Mouse (Mus musculus): ENCODE measurements around the gene Tars2. TPM values are rescaled to one million over a fixed set of nuclear protein-coding genes. Genes with fewer than 3 reads are reported as not detected.

Gene Tars2
- polyA plus RNA-seq, 1 experiment = 32.8 TPM

- no peak overlapping the region for H3ac ChIP-seq (ENCODE audit: control insufficient read depth, insufficient read length, low read depth)
- no peaks in the 10 kb centered on the region for H3K79me2 ChIP-seq (ENCODE audit: control insufficient read depth, insufficient read depth)
- no peaks in the 10 kb centered on the region for H3K36me3 ChIP-seq (ENCODE audit: control insufficient read depth, insufficient read depth)
- H3K27me3 ChIP-seq (ENCODE audit: control insufficient read depth, insufficient read depth, insufficient read length) = no peaks in the 10 kb centered on the region
- no peak overlapping the region for H3K4me3 ChIP-seq (ENCODE audit: insufficient read depth, poor library complexity, severe bottlenecking)
- H3K79me3 ChIP-seq (ENCODE audit: low read depth) = no peaks in the 10 kb centered on the region
- no peak for TF ChIP-seq CTCF (IDR thresholded peaks at IDR 0.05; ENCODE audit: control insufficient read depth, insufficient read depth, insufficient read length)
- no peak for TF ChIP-seq CEBPB (IDR thresholded peaks at IDR 0.05; ENCODE audit: low read depth)
- TF ChIP-seq MYOD1 (IDR thresholded peaks at IDR 0.05; ENCODE audit: control insufficient read depth, insufficient read length, low read depth) = no peak
- TF ChIP-seq FOSL1 (IDR thresholded peaks at IDR 0.05; ENCODE audit: insufficient read depth, low read length, poor library complexity, severe bottlenecking) = no peak
- no peak for TF ChIP-seq MAX (IDR thresholded peaks at IDR 0.05)
- TF ChIP-seq USF1 (IDR thresholded peaks at IDR 0.05; ENCODE audit: low read depth) = no peak
- TF ChIP-seq MYOG (IDR thresholded peaks at IDR 0.05; ENCODE audit: control insufficient read depth, extremely low read depth, insufficient read length) = no peak
Observed at GRCm38 (mm10) chr3:95716075-95716474, 43.9 kb downstream of the Tars2 start.

DNA sequence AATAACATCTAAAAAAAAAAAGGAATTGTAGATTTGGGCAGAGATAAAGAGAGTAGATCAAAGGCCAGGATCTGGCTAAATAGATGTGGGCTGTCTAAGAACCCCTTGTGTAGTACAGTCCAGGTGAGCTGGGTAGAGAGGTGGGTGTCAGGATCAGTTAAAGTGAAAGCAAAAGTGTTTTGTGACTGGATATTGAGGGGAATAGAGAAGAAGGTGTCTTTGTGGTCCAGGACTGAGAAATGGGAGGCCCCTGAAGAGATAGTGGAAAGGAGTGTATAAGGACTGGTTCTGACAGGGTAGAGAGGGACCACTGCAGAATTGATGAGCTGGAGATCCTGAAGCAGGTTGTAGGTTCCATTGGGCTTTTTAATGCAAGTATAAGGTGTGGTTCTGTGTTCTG is 50.0 kb downstream of the Tars2 start:
- Histone ChIP-seq H3ac (ENCODE audit: control insufficient read depth, insufficient read length, low read depth) (no peak overlapping the region), H3K36me3 (ENCODE audit: control insufficient read depth, insufficient read depth) (no peaks in the 10 kb centered on the region), H3K27me3 (ENCODE audit: control insufficient read depth, insufficient read depth, insufficient read length) (no peaks in the 10 kb centered on the region), H3K79me3 (ENCODE audit: low read depth) (no peaks in the 10 kb centered on the region), H3K79me2 (ENCODE audit: control insufficient read depth, insufficient read depth) (no peaks in the 10 kb centered on the region), H3K4me3 (ENCODE audit: insufficient read depth, poor library complexity, severe bottlenecking) (no peak overlapping the region)
- TF ChIP-seq MYOD1 (IDR thresholded peaks at IDR 0.05; ENCODE audit: control insufficient read depth, insufficient read length, low read depth) (no peak), MYOG (IDR thresholded peaks at IDR 0.05; ENCODE audit: control insufficient read depth, extremely low read depth, insufficient read length) (no peak), USF1 (IDR thresholded peaks at IDR 0.05; ENCODE audit: low read depth) (no peak), CEBPB (IDR thresholded peaks at IDR 0.05; ENCODE audit: low read depth) (no peak)

GRCm38 (mm10) chr3:95709044-95709443 is 51.0 kb downstream of the Tars2 start:
- Histone ChIP-seq H3ac (ENCODE audit: control insufficient read depth, insufficient read length, low read depth) (no peak overlapping the region), H3K79me2 (ENCODE audit: control insufficient read depth, insufficient read depth) (no peaks in the 10 kb centered on the region), H3K79me3 (ENCODE audit: low read depth) (no peaks in the 10 kb centered on the region), H3K27me3 (ENCODE audit: control insufficient read depth, insufficient read depth, insufficient read length) (no peaks in the 10 kb centered on the region), H3K4me3 (ENCODE audit: insufficient read depth, poor library complexity, severe bottlenecking) (no peak overlapping the region), H3K36me3 (ENCODE audit: control insufficient read depth, insufficient read depth) (no peaks in the 10 kb centered on the region)
- TF ChIP-seq CEBPB (IDR thresholded peaks at IDR 0.05; ENCODE audit: low read depth) (no peak), CTCF (IDR thresholded peaks at IDR 0.05; ENCODE audit: control insufficient read depth, insufficient read depth, insufficient read length) (no peak), USF1 (IDR thresholded peaks at IDR 0.05; ENCODE audit: low read depth) (no peak), FOSL1 (IDR thresholded peaks at IDR 0.05; ENCODE audit: insufficient read depth, low read length, poor library complexity, severe bottlenecking) (no peak), MYOG (IDR thresholded peaks at IDR 0.05; ENCODE audit: control insufficient read depth, extremely low read depth, insufficient read length) (no peak), MYOD1 (IDR thresholded peaks at IDR 0.05; ENCODE audit: control insufficient read depth, insufficient read length, low read depth) (no peak), MAX (IDR thresholded peaks at IDR 0.05) (no peak)

GRCm38 (mm10) chr3:95707497-95707896 is 52.5 kb downstream of the Tars2 start:
- H3K4me3 ChIP-seq (ENCODE audit: insufficient read depth, poor library complexity, severe bottlenecking) = no peak overlapping the region
- no peak overlapping the region for H3ac ChIP-seq (ENCODE audit: control insufficient read depth, insufficient read length, low read depth)
- H3K27me3 ChIP-seq (ENCODE audit: control insufficient read depth, insufficient read depth, insufficient read length) = no peaks in the 10 kb centered on the region
- TF ChIP-seq CEBPB (IDR thresholded peaks at IDR 0.05; ENCODE audit: low read depth) (no peak), CTCF (IDR thresholded peaks at IDR 0.05; ENCODE audit: control insufficient read depth, insufficient read depth, insufficient read length) (no peak), MYOG (IDR thresholded peaks at IDR 0.05; ENCODE audit: control insufficient read depth, extremely low read depth, insufficient read length) (no peak), MYOD1 (IDR thresholded peaks at IDR 0.05; ENCODE audit: control insufficient read depth, insufficient read length, low read depth) (no peak), USF1 (IDR thresholded peaks at IDR 0.05; ENCODE audit: low read depth) (no peak), FOSL1 (IDR thresholded peaks at IDR 0.05; ENCODE audit: insufficient read depth, low read length, poor library complexity, severe bottlenecking) (no peak), MAX (IDR thresholded peaks at IDR 0.05) (no peak)
- H3K79me2 ChIP-seq (ENCODE audit: control insufficient read depth, insufficient read depth) = no peaks in the 10 kb centered on the region
- H3K79me3 ChIP-seq (ENCODE audit: low read depth) = no peaks in the 10 kb centered on the region
- H3K36me3 ChIP-seq (ENCODE audit: control insufficient read depth, insufficient read depth) = no peaks in the 10 kb centered on the region

DNA sequence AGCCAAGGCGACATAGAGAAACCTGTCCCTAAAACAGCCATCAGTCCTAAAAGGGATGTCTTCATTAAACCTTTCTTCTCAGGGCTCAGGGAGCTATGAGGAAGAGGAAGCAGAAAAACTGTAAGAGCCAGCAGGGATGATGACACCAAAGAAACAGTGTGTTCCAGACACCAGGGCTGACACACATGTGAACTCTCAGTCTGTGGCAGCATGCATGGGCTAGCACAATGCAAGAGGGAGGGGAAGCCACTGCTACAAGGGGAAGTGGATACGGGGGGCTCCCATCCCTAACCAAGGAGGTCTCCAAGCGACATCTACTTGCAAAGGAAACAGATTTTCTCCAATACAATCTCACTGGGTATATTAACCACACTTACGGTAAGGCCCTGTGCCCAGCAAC is 53.7 kb downstream of the Tars2 start:
- Histone ChIP-seq H3K36me3 (ENCODE audit: control insufficient read depth, insufficient read depth) (no peaks in the 10 kb centered on the region), H3K4me3 (ENCODE audit: insufficient read depth, poor library complexity, severe bottlenecking) (no peak overlapping the region), H3ac (ENCODE audit: control insufficient read depth, insufficient read length, low read depth) (no peak overlapping the region), H3K27me3 (ENCODE audit: control insufficient read depth, insufficient read depth, insufficient read length) (no peaks in the 10 kb centered on the region), H3K79me2 (ENCODE audit: control insufficient read depth, insufficient read depth) (no peaks in the 10 kb centered on the region), H3K79me3 (ENCODE audit: low read depth) (no peaks in the 10 kb centered on the region)
- TF ChIP-seq CTCF (IDR thresholded peaks at IDR 0.05; ENCODE audit: control insufficient read depth, insufficient read depth, insufficient read length) = no peak

DNA sequence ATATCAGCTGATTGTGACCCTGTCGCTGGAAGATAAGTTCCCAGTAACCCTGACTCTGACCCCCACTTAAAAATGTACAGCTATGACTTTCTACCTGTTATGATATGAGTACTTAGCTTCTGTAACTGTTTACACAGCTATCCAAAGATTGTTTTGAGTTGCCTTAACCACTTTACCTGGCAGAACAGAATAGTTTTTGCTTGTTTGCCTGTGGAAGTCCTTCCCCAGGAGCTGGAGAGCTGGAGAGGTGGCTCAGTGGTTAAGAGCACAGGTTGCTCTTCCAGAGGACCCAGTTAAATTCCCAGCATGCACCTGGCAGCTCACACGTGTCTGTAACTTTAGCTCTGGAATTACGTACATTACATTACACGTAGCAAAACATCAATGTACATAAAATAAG is 55.4 kb downstream of the Tars2 start:
- Histone ChIP-seq H3K27me3 (ENCODE audit: control insufficient read depth, insufficient read depth, insufficient read length) (no peaks in the 10 kb centered on the region), H3K79me3 (ENCODE audit: low read depth) (no peaks in the 10 kb centered on the region), H3K4me3 (ENCODE audit: insufficient read depth, poor library complexity, severe bottlenecking) (no peak overlapping the region), H3K36me3 (ENCODE audit: control insufficient read depth, insufficient read depth) (no peaks in the 10 kb centered on the region), H3K79me2 (ENCODE audit: control insufficient read depth, insufficient read depth) (no peaks in the 10 kb centered on the region), H3ac (ENCODE audit: control insufficient read depth, insufficient read length, low read depth) (no peak overlapping the region)
- no peak for TF ChIP-seq MYOD1 (IDR thresholded peaks at IDR 0.05; ENCODE audit: control insufficient read depth, insufficient read length, low read depth)
- TF ChIP-seq USF1 (IDR thresholded peaks at IDR 0.05; ENCODE audit: low read depth) = no peak
- no peak for TF ChIP-seq MYOG (IDR thresholded peaks at IDR 0.05; ENCODE audit: control insufficient read depth, extremely low read depth, insufficient read length)
- TF ChIP-seq CEBPB (IDR thresholded peaks at IDR 0.05; ENCODE audit: low read depth) = no peak
- no peak for TF ChIP-seq MAX (IDR thresholded peaks at IDR 0.05)
- no peak for TF ChIP-seq FOSL1 (IDR thresholded peaks at IDR 0.05; ENCODE audit: insufficient read depth, low read length, poor library complexity, severe bottlenecking)
